Mouse (Mus musculus) urinary bladder, postnatal 10 days (tissue): Measurements from ENCODE around the gene Sec61g.
"Not testable (repeated sequence)": the region's sequence is repeated elsewhere in the genome, so short reads cannot be mapped to it uniquely, and the experiment has no call there.

Experiments used
- DNase-seq: peaks from one replicate; pipeline ENCODE4 v3.0.0; 2022; ENCODE audit warnings: low spot score

The Sec61g gene

GRCm38 (mm10) chr11:16508052-16508654, at the start of gene Sec61g:
TSS of gene Sec61g (minus strand) at chr11:16508484.
- peak; percentile 71 for DNase-seq

DNA sequence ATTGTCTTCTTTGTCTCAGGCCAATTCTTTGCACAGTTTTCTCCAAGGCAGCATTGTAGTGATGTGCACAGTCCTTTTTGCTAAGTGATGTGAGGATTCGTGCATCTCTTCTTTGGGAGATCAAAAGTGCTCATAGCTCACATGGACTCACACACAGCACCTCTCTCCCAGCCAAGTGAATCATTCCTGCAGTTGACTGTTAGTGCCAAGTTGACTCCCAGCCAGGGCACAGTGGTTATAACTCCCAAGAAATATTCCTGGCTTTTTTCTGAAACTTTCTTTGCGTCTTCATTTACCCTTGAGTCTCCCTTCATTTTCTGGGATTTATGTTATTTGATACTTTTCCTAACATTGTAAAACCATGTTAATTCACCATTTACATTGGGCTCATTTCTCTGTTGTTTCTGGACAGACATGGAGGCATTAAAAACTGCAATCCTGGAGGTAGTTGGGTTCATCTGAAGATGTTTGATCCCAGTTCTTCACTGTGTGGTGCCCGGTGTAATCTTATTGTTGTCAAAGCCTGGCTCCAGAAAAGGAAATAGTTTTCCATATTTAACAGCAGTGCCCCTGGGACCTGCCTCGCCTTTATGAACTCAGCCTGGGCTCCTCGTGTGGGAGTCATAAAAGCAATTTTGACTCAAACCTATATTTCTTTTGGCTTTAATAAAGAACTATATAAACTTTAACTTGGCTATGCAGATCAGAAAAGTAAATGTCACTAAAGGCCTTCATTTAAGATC, 38.3 kb upstream of the Sec61g start:
- DNase-seq = no peak

DNA sequence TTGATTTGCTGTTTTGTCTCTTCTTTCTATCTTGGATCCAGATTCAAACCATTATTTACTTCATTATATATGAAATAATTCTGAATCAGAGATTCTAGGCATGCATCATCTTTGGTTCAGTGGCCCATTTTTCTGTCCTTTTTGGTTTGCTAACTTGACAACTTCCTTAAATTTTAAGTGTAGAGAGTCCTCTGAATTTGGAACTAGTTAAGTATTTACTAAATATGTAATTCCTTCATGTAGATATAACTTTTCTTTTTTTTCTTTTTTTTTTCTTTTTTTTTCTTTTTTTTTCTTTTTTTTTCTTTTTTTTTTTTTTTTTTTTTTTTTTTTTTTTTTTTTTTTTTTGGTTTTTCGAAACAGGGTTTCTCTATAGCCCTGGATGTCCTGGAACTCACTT, 29.1 kb upstream of the Sec61g start:
- no peak for DNase-seq

DNA sequence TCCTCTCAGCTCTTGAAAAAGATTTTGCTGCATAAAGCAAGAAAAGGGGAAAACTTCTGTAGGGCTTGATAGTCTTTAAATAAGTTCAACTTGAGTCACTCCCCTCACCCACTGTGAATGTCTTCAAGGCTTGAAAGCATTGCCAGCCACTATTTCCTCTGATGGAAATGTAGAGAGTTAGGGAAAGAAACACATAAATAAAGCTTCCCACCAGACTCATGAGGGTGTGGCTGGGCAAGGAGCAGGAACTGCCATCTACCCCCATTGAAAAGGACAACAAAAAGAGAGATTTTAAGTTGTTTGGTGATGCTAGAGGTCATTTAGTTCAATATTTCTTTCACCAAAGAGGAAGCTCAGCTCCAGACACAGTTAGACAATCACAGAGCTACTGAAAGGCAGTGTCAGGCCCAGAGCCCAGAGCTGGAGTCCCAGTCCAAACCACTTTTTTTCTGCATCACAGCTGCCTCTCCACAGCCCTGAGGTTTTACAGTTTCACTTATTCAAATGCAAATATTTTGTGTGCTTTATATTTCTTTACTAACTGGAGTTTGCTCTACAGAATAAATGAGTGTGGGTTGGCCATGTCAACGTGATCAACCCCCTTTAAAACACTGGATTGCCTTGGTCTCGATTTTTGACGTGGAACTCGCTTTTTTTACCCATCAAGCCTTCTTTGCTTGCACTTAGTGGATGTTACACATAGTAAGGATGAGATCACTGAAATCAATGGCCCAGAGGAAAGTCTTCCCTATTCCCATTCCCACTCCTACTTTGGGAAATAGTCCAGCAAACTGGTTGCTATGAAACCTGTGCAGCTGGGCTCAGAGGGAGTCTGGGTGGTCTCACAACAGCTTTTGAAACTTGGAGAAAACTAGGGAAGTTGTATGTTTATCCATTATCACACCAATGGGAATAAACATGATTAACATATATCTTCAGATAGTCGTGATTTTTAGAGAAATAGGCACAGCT, 26.6 kb upstream of the Sec61g start:
- no peak for DNase-seq

DNA sequence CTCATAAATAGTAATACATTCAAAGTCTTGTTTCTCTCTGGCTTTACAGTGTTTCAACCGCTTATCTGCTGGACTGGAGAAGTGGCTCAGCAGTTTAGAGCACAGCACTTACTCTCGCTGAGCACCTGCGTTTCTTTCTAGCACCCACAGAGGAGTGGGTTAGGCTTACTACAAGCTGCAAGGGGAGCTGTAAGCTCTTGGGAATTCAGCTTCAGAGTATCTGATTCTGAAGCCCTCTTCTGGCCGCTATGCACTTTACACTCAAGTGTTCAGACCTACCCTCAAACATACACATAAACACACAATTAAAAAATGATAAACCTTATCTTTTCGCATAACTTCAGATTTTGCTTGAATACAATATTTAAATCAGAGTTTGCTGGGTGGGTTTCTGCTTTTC, 24.6 kb upstream of the Sec61g start:
- DNase-seq = no peak

GRCm38 (mm10) chr11:16528909-16529308, 20.6 kb upstream of the Sec61g start:
- no peak for DNase-seq

DNA sequence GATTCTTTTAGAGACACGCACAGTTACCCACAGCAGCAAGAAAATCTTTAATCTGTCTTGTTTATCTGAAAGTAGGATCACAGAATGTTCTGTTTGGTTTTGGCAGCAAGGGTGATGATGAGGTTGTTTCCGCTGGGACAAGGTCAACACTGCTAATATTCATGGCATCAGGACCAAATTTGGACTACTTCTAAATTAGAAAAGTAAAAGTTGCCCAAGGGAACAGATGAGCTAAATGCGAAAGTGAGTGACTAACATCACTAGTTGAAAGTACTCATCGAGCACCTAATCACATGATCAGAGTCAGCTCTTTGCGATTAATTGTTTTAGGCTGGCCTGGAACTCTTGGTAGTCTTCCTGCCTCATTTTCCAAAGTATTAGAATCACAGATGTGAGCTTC, 20.1 kb upstream of the Sec61g start:
- DNase-seq = no peak

DNA sequence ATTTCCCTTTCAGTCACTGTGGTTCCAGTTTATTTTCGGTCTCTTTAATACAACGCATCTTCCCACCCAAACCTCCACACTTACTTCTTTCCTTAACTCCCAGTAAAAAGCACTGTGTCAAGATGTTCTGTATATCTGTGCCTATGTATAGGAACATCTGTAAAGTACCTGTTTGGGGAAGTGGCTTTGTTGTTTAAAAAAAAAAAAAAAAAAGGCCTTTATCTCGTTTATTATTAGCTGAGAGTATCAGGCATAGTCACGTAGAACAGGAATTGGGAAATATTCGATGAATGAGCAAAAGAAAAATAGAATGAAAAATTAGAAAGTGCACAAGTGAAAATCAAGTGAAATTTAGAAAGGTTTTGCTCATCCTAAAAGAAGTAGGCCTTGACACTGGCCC, 19.5 kb upstream of the Sec61g start:
- no peak for DNase-seq

DNA sequence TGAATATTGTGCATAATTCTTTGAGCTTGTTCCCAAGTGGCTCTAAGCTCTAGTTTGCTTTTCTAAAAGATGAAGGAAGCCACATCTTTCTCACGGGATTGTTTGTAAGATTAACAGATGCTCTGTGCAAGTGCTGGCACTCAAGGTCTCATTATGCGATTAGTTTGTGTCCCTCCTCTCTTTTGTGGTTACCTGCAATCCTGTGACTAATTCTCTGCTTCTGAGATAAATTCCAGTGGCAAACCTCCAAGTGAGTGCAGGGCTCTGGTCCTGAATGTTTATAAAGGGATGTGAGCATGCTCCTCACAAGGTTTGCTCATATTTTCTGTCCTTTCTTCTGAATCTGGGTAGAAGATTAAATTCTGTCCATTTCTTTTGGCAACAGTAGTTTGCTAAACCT, 18.2 kb upstream of the Sec61g start:
- no peak for DNase-seq

DNA sequence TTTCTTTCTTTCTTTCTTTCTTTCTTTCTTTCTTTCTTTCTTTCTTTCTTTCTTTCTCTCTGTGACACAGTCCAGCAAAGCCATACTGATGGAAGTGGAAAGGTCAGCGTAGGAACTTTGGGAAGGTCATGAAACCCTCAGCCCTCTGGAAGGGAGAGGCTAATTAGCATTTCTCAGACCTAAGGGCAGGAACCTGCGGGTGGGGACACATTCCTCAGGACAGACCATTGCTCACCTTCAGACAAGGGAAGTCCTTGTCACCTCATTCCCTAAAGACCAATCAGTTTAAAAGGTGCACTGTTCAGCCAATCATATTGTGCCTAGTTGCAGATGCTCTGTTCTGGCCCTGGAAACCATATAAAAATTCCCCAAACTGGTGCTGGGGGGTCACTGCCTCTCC, 17.4 kb upstream of the Sec61g start:
- no peak for DNase-seq

DNA sequence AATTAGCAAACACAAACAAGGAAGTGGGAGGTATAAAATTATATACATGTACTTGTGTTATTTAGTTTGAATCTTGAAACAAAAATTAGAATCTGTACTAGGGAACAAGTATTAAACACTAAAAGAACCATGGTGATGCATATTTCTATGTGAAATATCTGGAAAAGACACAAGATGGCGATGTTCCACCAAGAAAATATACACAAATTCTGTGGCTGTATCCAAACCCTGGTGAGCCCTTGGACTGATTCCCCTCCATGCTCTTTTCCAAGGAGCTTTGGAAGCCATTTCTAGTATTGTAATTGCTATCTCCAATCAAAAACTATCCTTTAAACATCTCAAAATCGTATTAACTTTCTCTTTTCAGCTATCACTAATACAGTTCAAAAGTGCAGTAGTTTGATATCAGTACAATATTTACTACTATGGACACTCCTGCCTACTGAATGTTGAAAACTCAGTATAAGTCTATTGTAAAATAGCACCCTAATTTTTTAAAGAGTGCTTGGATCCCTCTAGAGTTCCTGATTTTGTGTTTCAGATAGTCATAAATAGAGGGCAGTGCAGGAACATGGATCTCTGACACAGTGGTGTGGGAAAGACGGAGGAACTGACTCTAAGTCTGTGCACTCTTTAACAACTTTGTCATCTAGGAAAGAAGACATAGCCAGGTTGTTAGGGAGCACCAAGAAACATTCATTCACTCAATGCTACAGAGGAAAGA, 16.8 kb upstream of the Sec61g start:
- no peak for DNase-seq

- DNase-seq = not testable (repeated sequence)
These were observed 6.8 kb upstream of the Sec61g start for GRCm38 (mm10) chr11:16515081-16515480.

DNA sequence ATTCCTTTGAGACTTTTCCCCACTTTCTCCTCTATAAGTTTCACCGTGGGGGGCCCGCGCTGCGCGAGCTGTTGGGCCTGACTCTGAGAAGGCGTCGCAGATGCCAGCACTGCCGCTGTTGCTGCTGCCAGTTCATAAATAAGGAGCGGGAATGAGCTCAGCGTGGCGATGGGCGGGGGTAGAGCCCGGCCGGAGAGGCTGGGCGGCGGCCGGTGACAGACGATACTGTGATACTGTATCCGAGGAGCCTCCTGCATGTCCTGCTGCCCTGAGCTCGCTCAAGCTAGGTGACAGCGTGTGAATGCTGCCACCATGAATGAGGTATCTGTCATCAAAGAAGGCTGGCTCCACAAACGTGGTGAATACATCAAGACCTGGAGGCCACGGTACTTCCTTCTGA, 5.9 kb upstream of the Sec61g start:
- not testable (repeated sequence) for DNase-seq

- no peak for DNase-seq
These were observed 766 bp downstream of the Sec61g start for GRCm38 (mm10) chr11:16507385-16508051.

DNA sequence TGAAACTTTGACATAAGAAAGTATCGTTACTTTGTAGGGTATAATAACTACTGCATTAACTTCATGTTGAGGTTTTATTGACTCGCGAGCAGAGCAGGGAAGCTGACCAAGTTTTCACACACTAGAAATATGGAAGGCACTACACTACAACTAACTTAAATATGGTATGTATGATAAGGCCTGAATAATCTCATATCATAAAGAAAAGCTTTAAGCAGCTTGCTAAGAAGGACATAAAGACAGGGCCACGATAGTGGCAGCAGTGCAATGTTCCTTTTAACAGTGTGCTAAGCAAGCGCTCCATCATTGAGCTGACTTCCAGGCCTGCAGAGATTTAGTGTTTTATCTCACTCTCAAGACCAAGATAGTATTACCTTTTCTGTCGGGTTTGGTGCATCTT, 2.3 kb downstream of the Sec61g start:
- DNase-seq = no peak

- DNase-seq = no peak
These were observed 5.1 kb downstream of the Sec61g start for GRCm38 (mm10) chr11:16503150-16503549.

DNA sequence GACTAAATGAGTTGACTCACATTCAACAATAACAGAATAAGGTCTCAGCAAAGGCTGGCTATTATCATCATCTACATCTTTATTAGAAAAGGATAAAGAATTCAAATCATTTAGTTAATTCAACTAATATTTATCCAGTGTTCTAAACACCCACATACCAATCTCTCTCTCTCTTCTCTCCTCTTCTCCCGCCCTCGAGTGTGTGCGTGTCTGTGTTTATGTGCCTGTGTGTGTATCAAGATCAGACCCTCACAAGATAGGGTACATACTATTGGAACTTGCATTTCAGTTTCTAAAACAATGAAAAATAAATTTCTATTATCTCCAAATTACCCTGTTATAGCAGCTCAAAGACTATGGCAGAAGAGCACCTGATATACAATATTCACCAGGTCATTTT, 5.5 kb downstream of the Sec61g start:
- DNase-seq = no peak

DNA sequence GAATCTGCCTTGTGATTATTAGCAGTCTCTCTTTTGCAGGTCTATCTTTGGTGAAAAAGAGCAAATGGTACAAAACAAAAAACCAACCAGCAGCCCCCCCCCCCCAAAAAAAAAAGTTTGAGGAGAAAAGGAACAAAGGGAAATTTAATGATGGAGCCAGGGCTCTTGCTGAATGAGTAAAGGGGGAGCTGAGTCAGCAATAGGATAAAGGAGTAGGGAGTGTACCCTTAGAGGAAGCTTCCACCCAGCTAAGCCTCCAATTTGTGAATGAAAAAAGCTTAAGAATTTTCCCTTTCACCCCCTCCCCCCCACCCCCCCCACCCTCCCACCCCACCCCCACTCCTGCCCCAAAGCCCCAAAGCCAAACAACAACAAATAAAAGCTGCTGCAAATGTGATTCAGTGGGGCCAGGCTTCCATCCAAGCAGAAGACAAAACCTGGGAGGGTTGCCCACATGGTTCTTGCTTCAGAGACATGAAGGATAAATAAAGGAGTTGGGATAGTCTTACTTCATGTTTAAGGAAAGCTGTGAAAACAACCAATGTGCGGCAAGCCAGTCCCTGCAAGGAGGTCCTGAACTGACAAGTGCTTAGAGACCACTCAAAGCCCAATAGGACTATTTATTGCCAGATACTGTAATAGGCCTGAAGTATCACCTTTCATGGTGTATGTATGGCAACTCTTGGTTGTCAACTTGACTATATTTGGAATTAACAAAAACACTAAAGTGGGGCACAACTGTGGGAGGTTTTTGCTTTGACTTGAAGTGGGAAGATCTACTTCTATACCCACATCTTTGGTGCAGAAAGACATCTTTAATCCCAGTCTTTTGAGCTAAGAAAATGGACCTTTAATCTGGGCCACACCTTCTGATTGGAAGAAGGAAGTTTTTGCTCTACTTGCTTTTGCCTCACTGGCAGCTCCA, 9.3 kb downstream of the Sec61g start:
- no peak for DNase-seq
